Mouse (Mus musculus): ENCODE measurements around the gene Fthl17c. TPM values are rescaled to one million over a fixed set of nuclear protein-coding genes. Genes with fewer than 3 reads are reported as not detected.

The Fthl17c gene
- polyA plus RNA-seq (2012; ENCODE audit: low replicate concordance): not detected in 2 replicates

DNA sequence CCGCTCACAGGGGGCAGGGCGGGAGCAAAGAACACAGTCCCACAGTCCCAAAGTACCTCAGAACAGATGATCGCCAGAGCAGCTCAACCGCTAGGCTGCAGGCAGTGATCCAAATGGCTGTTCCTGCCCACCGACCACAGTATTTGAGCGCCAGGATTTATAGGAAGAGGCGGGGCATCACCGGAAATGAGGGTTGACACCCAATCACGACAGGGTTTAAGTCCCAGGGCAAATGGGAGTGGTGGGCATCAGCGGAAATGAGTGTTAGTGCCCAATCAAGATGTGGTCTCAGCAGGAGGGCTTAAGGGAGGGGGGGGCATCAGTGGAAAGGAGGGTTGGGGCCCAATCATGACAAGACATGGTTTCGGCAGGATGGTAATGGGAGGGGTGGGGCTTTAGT is at the start of gene Fthl17c:
TSS of gene Fthl17c (minus strand) at position 101 of the 400 bp plus-strand sequence.

DNA sequence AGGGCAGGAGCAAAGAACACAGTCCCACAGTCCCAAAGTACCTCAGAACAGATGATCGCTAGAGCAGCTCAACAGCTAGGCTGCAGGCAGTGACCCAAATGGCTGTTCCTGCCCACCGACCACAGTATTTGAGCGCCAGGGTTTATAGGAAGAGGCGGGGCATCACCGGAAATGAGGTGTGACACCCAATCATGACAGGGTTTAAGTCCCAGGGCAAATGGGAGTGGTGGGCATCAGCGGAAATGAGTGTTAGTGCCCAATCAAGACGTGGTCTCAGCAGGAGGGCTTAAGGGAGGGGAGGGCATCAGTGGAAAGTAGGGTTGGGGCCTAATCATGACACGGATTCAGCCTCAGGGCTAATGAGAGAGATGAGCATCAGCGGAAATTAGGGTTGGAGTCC is 10.3 kb upstream of the Fthl17c start, which contains the start of gene Fthl17d:
TSS of gene Fthl17d (minus strand) at position 101 of the 400 bp plus-strand sequence.

DNA sequence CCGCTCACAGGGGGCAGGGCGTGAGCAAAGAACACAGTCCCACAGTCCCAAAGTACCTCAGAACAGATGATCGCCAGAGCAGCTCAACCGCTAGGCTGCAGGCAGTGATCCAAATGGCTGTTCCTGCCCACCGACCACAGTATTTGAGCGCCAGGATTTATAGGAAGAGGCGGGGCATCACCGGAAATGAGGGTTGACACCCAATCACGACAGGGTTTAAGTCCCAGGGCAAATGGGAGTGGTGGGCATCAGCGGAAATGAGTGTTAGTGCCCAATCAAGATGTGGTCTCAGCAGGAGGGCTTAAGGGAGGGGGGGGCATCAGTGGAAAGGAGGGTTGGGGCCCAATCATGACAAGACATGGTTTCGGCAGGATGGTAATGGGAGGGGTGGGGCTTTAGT is 13.5 kb downstream of the Fthl17c start, which contains the start of gene Fthl17b:
TSS of gene Fthl17b (minus strand) at position 101 of the 400 bp plus-strand sequence.

Other genes with a start within 250 kb of the Fthl17c start
- gene Ssx9, start 228.1 kb downstream of the Fthl17c start, polyA plus RNA-seq (2012; ENCODE audit: low replicate concordance): not detected in 2 replicates
- not detected in 2 replicates for gene Ssxb5, start 172.9 kb downstream of the Fthl17c start, polyA plus RNA-seq (2012; ENCODE audit: low replicate concordance)
- not detected in 2 replicates for gene Gm6592, start 132.6 kb downstream of the Fthl17c start, polyA plus RNA-seq (2012; ENCODE audit: low replicate concordance)
- not detected in 2 replicates for gene Gm5751, start 102.3 kb downstream of the Fthl17c start, polyA plus RNA-seq (2012; ENCODE audit: low replicate concordance)
- gene B630019K06Rik, start 84.2 kb downstream of the Fthl17c start, polyA plus RNA-seq (2012; ENCODE audit: low replicate concordance): 0.68 and 1.1 TPM in 2 replicates
- gene Fthl17b, start 13.6 kb downstream of the Fthl17c start, polyA plus RNA-seq (2012; ENCODE audit: low replicate concordance): not detected in 2 replicates
- gene Fthl17d, start 10.2 kb upstream of the Fthl17c start, polyA plus RNA-seq (2012; ENCODE audit: low replicate concordance): not detected in 2 replicates
- gene Fthl17e, start 56.9 kb upstream of the Fthl17c start, polyA plus RNA-seq (2012; ENCODE audit: low replicate concordance): not detected in 2 replicates
- gene Fthl17f, start 86.5 kb upstream of the Fthl17c start, polyA plus RNA-seq (2012; ENCODE audit: low replicate concordance): not detected in 2 replicates
- not detected in 2 replicates for gene 4930402K13Rik, start 128.0 kb upstream of the Fthl17c start, polyA plus RNA-seq (2012; ENCODE audit: low replicate concordance)
- 0.14 and 0.20 TPM in 2 replicates for gene Lancl3, start 223.3 kb upstream of the Fthl17c start, polyA plus RNA-seq (2012; ENCODE audit: low replicate concordance)